Mouse (Mus musculus) kidney, adult 18-20 months (tissue): ENCODE data around the gene Myo1g.
A peak's percentile ranks its signal among the peaks of the same experiment; 100 is the strongest.

ENCODE experiments used
- DNase-seq: peaks from one replicate; pipeline ENCODE4 v3.0.0; 2021

Myo1g gene

DNA sequence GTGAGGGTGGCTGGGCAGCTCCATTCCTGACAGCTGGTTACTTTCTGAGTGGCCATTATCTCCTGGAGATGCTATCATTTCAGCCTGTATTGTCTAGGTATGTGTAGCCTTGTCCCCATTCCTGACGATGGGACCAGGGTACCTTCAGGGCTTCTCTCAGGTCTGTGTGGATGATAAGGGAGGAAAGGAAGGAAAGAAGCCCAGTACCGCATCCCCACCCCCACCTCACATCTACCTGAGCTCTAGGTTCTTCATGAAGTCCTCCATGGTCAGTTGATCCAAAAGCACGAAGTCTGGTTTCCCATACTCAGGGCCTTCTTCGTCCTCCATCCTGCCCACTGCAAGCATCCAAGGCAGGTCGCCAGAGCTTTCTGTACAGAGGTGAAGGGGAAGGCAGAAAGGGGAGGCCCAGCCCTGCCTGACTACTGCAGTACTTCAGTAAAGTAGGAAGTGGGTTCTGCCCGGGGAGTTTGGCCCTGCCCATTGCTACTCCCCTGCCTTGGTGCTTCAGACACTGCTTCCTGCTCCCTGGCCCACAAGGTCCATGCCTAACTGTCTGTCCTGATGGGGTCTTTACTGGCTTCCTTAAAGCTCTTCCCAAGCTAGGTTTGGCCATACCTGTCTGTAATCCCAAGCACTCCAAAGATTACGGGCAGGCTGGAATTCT, at the start of gene Myo1g:
Gene Myo1g, minus strand, starts transcription at position 459 of the 667 bp plus-strand sequence.
- DNase-seq = no peak

GRCm38 (mm10) chr11:6569410-6569777, 48.6 kb upstream of the Myo1g start:
- no peak for DNase-seq

GRCm38 (mm10) chr11:6568584-6569409, 48.0 kb upstream of the Myo1g start:
- no peak for DNase-seq

GRCm38 (mm10) chr11:6567951-6568350, 47.2 kb upstream of the Myo1g start:
- DNase-seq = no peak

DNA sequence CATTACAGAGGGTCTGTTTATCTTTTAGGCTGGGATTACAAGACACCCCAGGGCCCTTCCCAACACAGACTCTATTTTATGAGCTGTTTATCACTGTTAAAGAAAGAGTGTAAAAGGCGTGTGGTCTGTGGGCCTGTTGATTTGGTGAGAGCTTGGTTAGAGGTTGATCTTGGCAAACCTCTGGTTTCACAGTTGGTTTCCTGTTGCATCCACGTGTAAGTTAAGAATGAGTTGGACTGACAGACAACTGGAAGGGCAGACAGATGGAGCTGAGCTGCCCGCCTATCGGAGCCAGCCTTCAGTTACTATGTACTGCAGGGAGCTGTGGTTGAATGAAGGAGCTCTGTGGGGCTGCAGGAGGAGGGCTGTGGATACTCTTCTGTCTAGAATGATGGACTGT, 45.7 kb upstream of the Myo1g start:
- DNase-seq = no peak

DNA sequence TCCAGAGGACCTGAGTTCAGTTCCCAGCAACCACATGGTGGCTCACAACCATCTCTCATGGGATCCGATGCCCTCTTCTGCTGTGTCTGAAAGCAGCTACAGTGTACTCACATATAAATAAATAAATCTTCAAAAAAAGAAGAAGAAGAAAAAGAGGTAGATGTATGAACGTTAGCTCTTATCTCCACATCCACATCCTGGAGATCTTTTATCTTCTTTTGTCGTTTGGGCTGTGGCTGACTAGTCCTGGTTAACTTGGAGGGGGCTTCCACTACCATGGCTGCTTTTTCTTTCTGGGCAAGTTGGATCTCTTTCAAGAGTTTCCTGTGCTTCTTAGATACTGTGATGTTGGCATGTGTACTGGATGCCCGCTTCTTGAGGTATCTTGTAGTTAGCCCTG, 42.4 kb upstream of the Myo1g start:
- no peak for DNase-seq

- no peak for DNase-seq
Observed at GRCm38 (mm10) chr11:6562359-6562758, 41.6 kb upstream of the Myo1g start.

GRCm38 (mm10) chr11:6561474-6561873, 40.7 kb upstream of the Myo1g start:
- DNase-seq = no peak

DNA sequence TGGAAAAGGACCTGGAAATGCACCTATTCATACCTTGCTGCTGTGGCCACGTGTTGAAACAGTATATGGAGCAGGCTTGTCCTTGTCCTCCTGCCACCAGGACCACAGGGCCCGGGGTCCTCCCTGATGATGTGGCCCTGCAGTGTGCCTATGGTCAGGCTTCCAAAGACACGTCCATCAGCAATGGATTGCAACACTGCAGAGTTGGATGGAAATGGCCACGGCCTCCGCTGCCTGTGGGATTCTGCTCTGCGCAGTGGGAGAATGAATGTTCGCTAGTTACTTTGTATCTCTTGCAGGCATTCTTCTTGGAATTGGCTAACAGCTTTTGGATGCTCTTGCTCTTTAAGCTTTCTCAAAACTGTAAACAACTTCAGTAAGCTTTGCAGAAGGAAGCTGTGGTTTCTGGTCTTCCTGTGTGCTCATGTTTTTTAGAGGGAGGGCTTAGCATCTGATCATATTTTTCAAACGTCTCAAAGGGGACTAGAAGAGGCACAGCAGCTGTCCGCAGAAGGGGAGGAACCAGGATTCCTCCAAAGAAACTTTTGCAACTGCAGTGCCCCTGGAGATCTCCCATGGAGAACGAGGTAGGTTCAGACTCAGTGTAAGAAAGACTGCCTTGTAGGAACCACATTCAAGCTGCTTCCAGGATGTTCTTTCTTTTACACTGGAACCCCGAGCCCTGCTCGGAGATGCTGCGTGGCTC, 40.0 kb upstream of the Myo1g start:
- DNase-seq = no peak

- DNase-seq = no peak
Observed at GRCm38 (mm10) chr11:6559996-6560395, 39.2 kb upstream of the Myo1g start.

GRCm38 (mm10) chr11:6558234-6558633, 37.5 kb upstream of the Myo1g start:
- no peak for DNase-seq

GRCm38 (mm10) chr11:6550201-6550600, 29.4 kb upstream of the Myo1g start:
- no peak for DNase-seq

DNA sequence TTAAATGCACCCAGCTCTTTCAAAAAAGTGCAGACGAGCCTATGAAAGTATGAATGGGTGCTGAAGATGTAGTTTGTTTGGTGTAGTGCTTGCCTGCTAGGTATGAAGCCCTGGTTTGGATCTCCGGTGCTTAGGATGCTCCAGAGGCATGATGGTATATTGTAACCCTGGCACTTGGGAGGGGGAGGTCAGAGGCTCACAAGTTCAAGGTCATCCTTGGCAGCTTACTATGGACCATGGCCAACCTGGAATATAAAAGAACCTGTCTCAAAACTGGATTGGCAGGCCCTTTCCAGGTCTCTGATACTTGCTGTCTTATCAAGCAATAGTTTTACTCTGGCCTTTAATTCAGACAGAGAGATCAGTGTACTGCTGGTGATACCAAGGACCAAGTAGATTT, 29.0 kb upstream of the Myo1g start:
- no peak for DNase-seq

GRCm38 (mm10) chr11:6547696-6548325, 27.0 kb upstream of the Myo1g start:
- DNase-seq = no peak

- DNase-seq = peak; percentile 73
Observed at GRCm38 (mm10) chr11:6547037-6547680, 26.4 kb upstream of the Myo1g start.

- peak; percentile 99 for DNase-seq
Observed at GRCm38 (mm10) chr11:6546205-6547013, 25.6 kb upstream of the Myo1g start, which contains the start of gene Ccm2. TSS of gene Ccm2 (plus strand) at chr11:6546887.

GRCm38 (mm10) chr11:6545857-6546192, 25.1 kb upstream of the Myo1g start:
- no peak for DNase-seq

DNA sequence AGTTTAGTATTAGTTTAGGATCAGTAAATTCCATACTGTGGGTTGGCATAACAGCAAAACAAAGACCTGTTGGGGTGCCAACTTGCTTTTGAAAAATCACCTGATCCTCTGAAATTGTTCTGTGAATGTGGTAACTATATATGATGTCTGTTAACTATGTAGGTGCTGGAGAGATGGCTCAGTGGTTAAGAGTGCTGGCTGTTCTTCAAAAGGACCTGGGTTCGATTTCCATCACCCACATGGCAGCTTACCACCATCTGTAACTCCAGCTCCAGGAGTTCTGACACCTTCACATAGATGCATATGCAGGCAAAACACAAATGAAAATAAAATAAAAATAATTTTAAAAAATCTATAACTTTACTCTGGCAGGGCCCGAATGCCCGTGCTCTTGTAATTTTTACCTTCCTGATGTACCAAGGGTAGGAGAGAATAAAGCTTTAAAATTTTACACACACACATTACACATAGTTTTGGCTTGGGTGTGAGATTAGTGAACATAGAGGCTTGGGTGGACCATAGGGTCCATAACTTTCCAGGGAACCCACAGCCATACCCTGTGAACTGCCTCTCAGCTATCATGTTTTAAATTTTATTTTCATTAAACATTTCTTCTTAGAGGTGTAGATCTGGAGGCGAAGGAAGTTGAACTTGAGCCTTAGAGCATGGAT, 24.6 kb upstream of the Myo1g start:
- no peak for DNase-seq

- no peak for DNase-seq
Observed at GRCm38 (mm10) chr11:6544683-6545082, 23.9 kb upstream of the Myo1g start.

GRCm38 (mm10) chr11:6530746-6531145, 10.0 kb upstream of the Myo1g start:
- no peak for DNase-seq

GRCm38 (mm10) chr11:6529961-6530360, 9.2 kb upstream of the Myo1g start:
- no peak for DNase-seq
